Mouse (Mus musculus): ENCODE measurements around the gene Macrod2. TPM values are rescaled to one million over a fixed set of nuclear protein-coding genes. Genes with fewer than 3 reads are reported as not detected.

Macrod2 gene
- polyA plus RNA-seq, 1 experiment from 2014 or later, result 35.0 TPM

DNA sequence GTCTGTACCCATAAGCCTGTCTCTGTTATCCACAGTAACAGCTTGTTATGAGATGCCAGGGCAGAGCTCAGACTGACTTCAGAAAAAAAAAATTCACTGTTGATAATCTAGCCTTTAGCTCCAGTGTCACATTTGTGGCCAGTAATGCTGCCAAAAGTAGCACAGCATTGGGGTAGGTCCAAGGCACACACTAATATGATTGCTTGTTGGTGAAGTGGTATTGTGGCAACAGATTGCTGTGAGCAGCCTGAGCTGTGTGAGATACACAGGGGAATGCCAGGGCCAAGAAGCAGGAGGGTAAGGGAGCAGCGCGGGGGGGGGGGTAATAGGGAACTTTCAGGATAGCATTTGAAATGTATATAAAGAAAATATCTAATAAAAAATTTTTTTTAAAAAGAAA, 1985.5 kb downstream of the Macrod2 start:
- Histone ChIP-seq H3K9ac (no peak overlapping the region), H3K4me3 (no peak overlapping the region), H3K4me1 (no peaks in the 10 kb centered on the region), H3K36me3 (no peaks in the 10 kb centered on the region), H3K9me3 (no peaks in the 10 kb centered on the region), H3K27me3 (no peaks in the 10 kb centered on the region), H3K4me2 (no peak overlapping the region), H3K27ac (no peak overlapping the region)
- ATAC-seq (ENCODE audit: borderline replicate concordance, extremely low read depth, low FRiP score, low TSS enrichment), result no peak
- WGBS, result 87% methylated on average over 2 of the region's 2 CpGs

- ATAC-seq (ENCODE audit: borderline replicate concordance, extremely low read depth, low FRiP score, low TSS enrichment), result no peak
- H3K4me1 ChIP-seq, result no peaks in the 10 kb centered on the region
- no peaks in the 10 kb centered on the region for H3K9me3 ChIP-seq
- H3K27ac ChIP-seq, result no peak overlapping the region
- H3K4me2 ChIP-seq, result no peak overlapping the region
- H3K27me3 ChIP-seq, result no peaks in the 10 kb centered on the region
- 78% methylated on average over 2 of the region's 2 CpGs for WGBS
- no peaks in the 10 kb centered on the region for H3K36me3 ChIP-seq
- no peak overlapping the region for H3K9ac ChIP-seq
- no peak overlapping the region for H3K4me3 ChIP-seq
These were observed 1986.0 kb downstream of the Macrod2 start for GRCm38 (mm10) chr2:142381081-142381579.

- no peak overlapping the region for H3K9ac ChIP-seq
- no peaks in the 10 kb centered on the region for H3K36me3 ChIP-seq
- H3K4me3 ChIP-seq, result no peak overlapping the region
- no peaks in the 10 kb centered on the region for H3K4me1 ChIP-seq
- no peaks in the 10 kb centered on the region for H3K9me3 ChIP-seq
- no peak for ATAC-seq (ENCODE audit: borderline replicate concordance, extremely low read depth, low FRiP score, low TSS enrichment)
- no peak overlapping the region for H3K4me2 ChIP-seq
- H3K27me3 ChIP-seq, result no peaks in the 10 kb centered on the region
- no peak overlapping the region for H3K27ac ChIP-seq
These were observed 1998.4 kb downstream of the Macrod2 start for GRCm38 (mm10) chr2:142393546-142393945.

DNA sequence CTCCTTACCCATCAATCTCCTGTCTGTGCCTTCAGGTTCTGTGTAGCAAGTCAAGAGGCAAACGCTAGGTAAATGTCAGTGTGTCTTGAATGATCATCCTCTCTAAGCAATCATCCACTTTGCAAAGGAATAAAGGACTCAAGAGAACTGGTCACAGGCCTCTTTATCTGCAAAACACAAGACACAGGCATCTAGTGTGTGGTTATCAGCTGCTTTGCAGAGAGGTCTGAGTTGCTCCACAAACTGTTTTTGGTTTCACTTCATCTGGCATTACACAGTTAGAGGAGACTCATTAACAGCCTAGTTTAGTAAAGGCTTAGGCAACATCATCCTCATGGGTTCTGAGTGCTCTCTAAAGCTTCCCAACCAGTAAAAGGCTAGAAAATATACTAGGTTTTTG, 2004.4 kb downstream of the Macrod2 start:
- H3K27ac ChIP-seq, result no peak overlapping the region
- no peak overlapping the region for H3K9ac ChIP-seq
- WGBS, result 38% methylated on average over 1 of the region's 1 CpGs
- H3K4me1 ChIP-seq, result no peaks in the 10 kb centered on the region
- H3K27me3 ChIP-seq, result no peaks in the 10 kb centered on the region
- H3K4me3 ChIP-seq, result no peak overlapping the region
- ATAC-seq (ENCODE audit: borderline replicate concordance, extremely low read depth, low FRiP score, low TSS enrichment), result no peak
- H3K36me3 ChIP-seq, result no peaks in the 10 kb centered on the region
- no peaks in the 10 kb centered on the region for H3K9me3 ChIP-seq
- H3K4me2 ChIP-seq, result no peak overlapping the region

GRCm38 (mm10) chr2:142400781-142401180, 2005.7 kb downstream of the Macrod2 start:
- H3K27me3 ChIP-seq, result no peaks in the 10 kb centered on the region
- H3K9me3 ChIP-seq, result no peaks in the 10 kb centered on the region
- H3K4me3 ChIP-seq, result no peak overlapping the region
- 61% methylated on average over 4 of the region's 4 CpGs for WGBS
- no peaks in the 10 kb centered on the region for H3K4me1 ChIP-seq
- H3K27ac ChIP-seq, result no peak overlapping the region
- H3K36me3 ChIP-seq, result no peaks in the 10 kb centered on the region
- no peak for ATAC-seq (ENCODE audit: borderline replicate concordance, extremely low read depth, low FRiP score, low TSS enrichment)
- H3K9ac ChIP-seq, result no peak overlapping the region
- no peak overlapping the region for H3K4me2 ChIP-seq

DNA sequence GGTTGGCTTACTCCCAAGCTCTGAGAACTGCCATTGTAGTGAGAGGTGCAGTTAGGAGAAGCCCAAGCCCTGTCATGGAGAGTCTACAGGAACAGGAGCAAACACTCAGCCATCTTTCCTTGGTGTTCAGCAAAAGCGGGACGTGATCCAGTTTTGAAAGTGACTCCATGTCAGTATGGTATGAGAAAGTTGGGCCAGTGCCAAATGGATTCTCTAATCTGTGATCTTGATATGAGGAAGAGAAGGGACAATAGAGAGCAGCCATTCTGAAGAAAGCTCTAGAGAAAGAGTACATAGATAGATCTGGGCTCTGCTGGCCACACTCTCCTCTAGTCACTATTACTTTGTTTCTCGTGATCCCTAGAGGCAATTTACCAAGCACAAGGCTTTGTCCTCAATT, 2006.2 kb downstream of the Macrod2 start:
- Histone ChIP-seq H3K4me3 (no peak overlapping the region), H3K4me2 (no peak overlapping the region), H3K36me3 (no peaks in the 10 kb centered on the region), H3K9ac (no peak overlapping the region), H3K4me1 (no peaks in the 10 kb centered on the region), H3K9me3 (no peaks in the 10 kb centered on the region), H3K27me3 (no peaks in the 10 kb centered on the region), H3K27ac (no peak overlapping the region)
- ATAC-seq (ENCODE audit: borderline replicate concordance, extremely low read depth, low FRiP score, low TSS enrichment), result no peak
- WGBS, result 75% methylated on average over 3 of the region's 3 CpGs

GRCm38 (mm10) chr2:142403394-142403793, 2008.3 kb downstream of the Macrod2 start:
- Histone ChIP-seq H3K9me3 (no peaks in the 10 kb centered on the region), H3K4me2 (no peak overlapping the region), H3K27me3 (no peaks in the 10 kb centered on the region), H3K27ac (no peak overlapping the region), H3K4me1 (no peaks in the 10 kb centered on the region), H3K9ac (no peak overlapping the region), H3K36me3 (no peaks in the 10 kb centered on the region), H3K4me3 (no peak overlapping the region)
- ATAC-seq (ENCODE audit: borderline replicate concordance, extremely low read depth, low FRiP score, low TSS enrichment), result no peak

DNA sequence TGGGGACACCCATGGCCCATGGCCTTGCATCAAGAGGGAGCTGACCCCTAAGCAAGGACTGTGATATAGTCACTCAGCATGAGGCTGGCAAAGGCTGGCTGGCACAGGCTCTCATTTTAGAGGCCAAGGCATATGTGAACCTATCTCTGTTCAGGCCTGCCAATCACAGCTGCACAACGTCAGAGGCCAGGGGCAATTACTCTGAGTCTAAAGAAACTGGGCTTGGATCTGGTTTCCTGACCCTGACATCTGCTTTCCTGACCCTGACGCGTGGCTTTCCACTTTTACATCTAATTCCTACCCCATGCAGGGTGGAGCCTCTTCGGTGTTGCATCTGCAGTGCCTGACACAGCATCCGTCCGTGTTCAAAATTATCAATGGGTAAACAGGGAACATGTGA, 2009.2 kb downstream of the Macrod2 start:
- H3K36me3 ChIP-seq, result no peaks in the 10 kb centered on the region
- H3K9me3 ChIP-seq, result no peaks in the 10 kb centered on the region
- no peak overlapping the region for H3K9ac ChIP-seq
- H3K4me2 ChIP-seq, result no peak overlapping the region
- ATAC-seq (ENCODE audit: borderline replicate concordance, extremely low read depth, low FRiP score, low TSS enrichment), result no peak
- no peak overlapping the region for H3K27ac ChIP-seq
- H3K27me3 ChIP-seq, result no peaks in the 10 kb centered on the region
- no peak overlapping the region for H3K4me3 ChIP-seq
- no peaks in the 10 kb centered on the region for H3K4me1 ChIP-seq
- WGBS, result 55% methylated on average over 6 of the region's 6 CpGs

DNA sequence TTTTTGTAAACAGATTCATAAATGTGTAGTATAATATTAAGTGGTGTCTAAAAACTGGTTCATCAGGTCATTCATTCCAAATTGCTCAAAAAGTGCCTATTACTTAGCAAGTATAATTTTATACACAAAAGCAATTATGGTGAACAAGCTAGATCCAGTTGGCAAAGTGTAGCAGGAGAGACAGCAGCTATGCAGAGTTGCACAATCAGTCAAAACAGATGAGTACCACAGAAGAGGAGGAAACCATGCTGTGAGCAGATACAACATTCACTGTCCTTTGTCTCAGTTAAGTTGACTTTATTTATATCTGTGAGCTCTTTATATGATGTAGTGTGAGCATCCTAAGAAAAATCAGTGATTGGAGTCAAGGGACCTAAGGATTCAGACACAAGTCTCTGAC, 2012.2 kb downstream of the Macrod2 start:
- no peaks in the 10 kb centered on the region for H3K9me3 ChIP-seq
- H3K4me1 ChIP-seq, result no peaks in the 10 kb centered on the region
- no peaks in the 10 kb centered on the region for H3K27me3 ChIP-seq
- no peak overlapping the region for H3K4me3 ChIP-seq
- no peak for ATAC-seq (ENCODE audit: borderline replicate concordance, extremely low read depth, low FRiP score, low TSS enrichment)
- no peak overlapping the region for H3K27ac ChIP-seq
- H3K36me3 ChIP-seq, result no peaks in the 10 kb centered on the region
- no peak overlapping the region for H3K9ac ChIP-seq
- no peak overlapping the region for H3K4me2 ChIP-seq

GRCm38 (mm10) chr2:142410124-142410523, 2015.0 kb downstream of the Macrod2 start:
- no peaks in the 10 kb centered on the region for H3K4me1 ChIP-seq

GRCm38 (mm10) chr2:142433126-142433525, 2038.0 kb downstream of the Macrod2 start:
- no peaks in the 10 kb centered on the region for H3K27me3 ChIP-seq
- H3K36me3 ChIP-seq, result no peaks in the 10 kb centered on the region
- H3K4me2 ChIP-seq, result no peak overlapping the region
- no peak overlapping the region for H3K4me3 ChIP-seq
- H3K27ac ChIP-seq, result no peak overlapping the region
- WGBS, result 66% methylated on average over 7 of the region's 7 CpGs
- no peak overlapping the region for H3K9ac ChIP-seq
- H3K4me1 ChIP-seq, result no peaks in the 10 kb centered on the region
- ATAC-seq (ENCODE audit: borderline replicate concordance, extremely low read depth, low FRiP score, low TSS enrichment), result no peak
- no peaks in the 10 kb centered on the region for H3K9me3 ChIP-seq

More at GRCm38 (mm10) chr2:142410124-142410523, 2015.0 kb downstream of the Macrod2 start:
- no peak for ATAC-seq (ENCODE audit: borderline replicate concordance, extremely low read depth, low FRiP score, low TSS enrichment)
- H3K9ac ChIP-seq, result no peak overlapping the region
- no peak overlapping the region for H3K27ac ChIP-seq
- H3K4me2 ChIP-seq, result no peak overlapping the region
- no peaks in the 10 kb centered on the region for H3K9me3 ChIP-seq
- H3K36me3 ChIP-seq, result no peaks in the 10 kb centered on the region
- no peaks in the 10 kb centered on the region for H3K27me3 ChIP-seq
- H3K4me3 ChIP-seq, result no peak overlapping the region

DNA sequence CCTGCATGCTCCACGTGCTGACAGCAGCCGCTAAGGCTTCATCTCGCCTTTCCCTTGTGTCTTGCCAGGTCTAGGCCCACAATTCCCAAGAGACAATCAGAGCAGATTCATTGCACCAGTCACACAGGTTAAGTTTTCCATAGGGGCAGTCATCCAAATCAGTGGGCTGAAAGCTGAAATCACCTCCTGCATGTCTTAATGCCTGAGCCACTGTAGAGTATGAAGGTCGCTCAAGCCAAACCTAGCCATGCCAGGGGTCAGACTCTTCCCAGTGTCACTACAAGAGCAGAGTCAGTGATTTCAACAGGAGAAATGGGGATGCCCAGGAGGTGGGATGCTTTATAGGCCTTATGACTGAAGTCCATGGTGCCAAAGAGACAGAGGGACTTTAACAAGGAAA, 2039.6 kb downstream of the Macrod2 start:
- Histone ChIP-seq H3K4me1 (no peaks in the 10 kb centered on the region), H3K4me2 (no peak overlapping the region), H3K9ac (no peak overlapping the region), H3K27ac (no peak overlapping the region), H3K9me3 (no peaks in the 10 kb centered on the region), H3K36me3 (no peaks in the 10 kb centered on the region), H3K27me3 (no peaks in the 10 kb centered on the region), H3K4me3 (no peak overlapping the region)
- WGBS, result 91% methylated on average over 4 of the region's 4 CpGs
- ATAC-seq (ENCODE audit: borderline replicate concordance, extremely low read depth, low FRiP score, low TSS enrichment), result no peak
